8 mouse cellular contexts compared by ENCODE assay signal in genomic region chr8:70152537-70153257, GRCm38 (mm10). TPM values are rescaled to one million over a fixed set of nuclear protein-coding genes. Genes with fewer than 3 reads are reported as not detected.
A peak's percentile ranks its signal among the peaks of the same experiment; 100 is the strongest.
DNase-seq lines count a peak whose midpoint lies in the region; ATAC-seq lines count a peak whose summit lies in the region.

No protein-coding gene starts in this region.

- no peaks in the 10 kb centered on the region for H3K9me3 ChIP-seq in intestine, embryonic 16.5 days (ENCODE audit: control insufficient read depth, low read length)
- H3K9me3 ChIP-seq in liver, embryonic 13.5 days (replicated peaks): no peaks in the 10 kb centered on the region
- no peaks in the 10 kb centered on the region for H3K9me3 ChIP-seq in stomach, embryonic 16.5 days (replicated peaks; ENCODE audit: control insufficient read depth, low read length)

- H3K4me1 ChIP-seq in intestine, embryonic 16.5 days (ENCODE audit: control insufficient read depth, insufficient read depth, low read length): peaks cover 6% of the 10 kb centered on the region; the same call in 1 of the 2 replicates
- peaks cover 15% of the 10 kb centered on the region for H3K4me1 ChIP-seq in liver, embryonic 13.5 days (replicated peaks)
- no peaks in the 10 kb centered on the region; the same call in 1 of the 2 replicates for H3K4me1 ChIP-seq in stomach, embryonic 16.5 days (ENCODE audit: control insufficient read depth, insufficient read depth, low read length)

- H3K27me3 ChIP-seq in intestine, embryonic 16.5 days (replicated peaks; ENCODE audit: control insufficient read depth, insufficient read depth, low read length): 0 out of 2 replicates have a peak, but pooled peaks cover 5% of the 10 kb centered on the region
- H3K27me3 ChIP-seq in liver, embryonic 13.5 days: peaks cover 35% of the 10 kb centered on the region
- H3K27me3 ChIP-seq in stomach, embryonic 16.5 days (ENCODE audit: control insufficient read depth, insufficient read depth, low read length): no peaks in the 10 kb centered on the region

- peak overlapping the region; percentile 36 for H3K4me2 ChIP-seq in intestine, embryonic 16.5 days (ENCODE audit: low read depth, low read length)
- peak overlapping the region; percentile 51 for H3K4me2 ChIP-seq in liver, embryonic 13.5 days
- H3K4me2 ChIP-seq in stomach, embryonic 16.5 days (ENCODE audit: low read depth, low read length): peak overlapping the region; percentile 36

- no peak overlapping the region for H3K27ac ChIP-seq in intestine, embryonic 16.5 days (ENCODE audit: low read length)
- H3K27ac ChIP-seq in liver, embryonic 13.5 days: no peak overlapping the region
- H3K27ac ChIP-seq in stomach, embryonic 16.5 days (ENCODE audit: low read length): no peak overlapping the region

- WGBS in intestine, embryonic 16.5 days: 13% methylated on average over 21 of the region's 22 CpGs
- 13% methylated on average over 22 of the region's 22 CpGs for WGBS in liver, embryonic 13.5 days (ENCODE audit: insufficient replicate concordance)
- WGBS in stomach, embryonic 16.5 days: 14% methylated on average over 22 of the region's 22 CpGs

- DNase-seq in right cerebral cortex, adult 18-20 months: peak; percentile 55
- DNase-seq in right cerebral cortex, postnatal 36 days (ENCODE audit: low spot score in 2 of 2): no peak
- DNase-seq in embryo, embryonic 11 days: peak; percentile 91
- peak; percentile 96 for DNase-seq in heart, adult 11 months
- peak; percentile 82 for DNase-seq in liver, embryonic 13.5 days
- peak; percentile 72 for DNase-seq in naive thymus-derived CD4-positive, alpha-beta T cell, adult 2 months (ENCODE audit: low read depth)

- H3K9ac ChIP-seq in intestine, embryonic 16.5 days (ENCODE audit: low read depth, low read length): no peak overlapping the region
- H3K9ac ChIP-seq in liver, embryonic 13.5 days: peak overlapping the region; percentile 39; the same call in 1 of the 2 replicates
- H3K9ac ChIP-seq in stomach, embryonic 16.5 days (ENCODE audit: low read length): peak overlapping the region; percentile 31; the same call in 1 of the 2 replicates

- peak; percentile 97 for ATAC-seq in intestine, embryonic 16.5 days
- ATAC-seq in liver, embryonic 13.5 days (ENCODE audit: low read depth): peak; percentile 95
- ATAC-seq in stomach, embryonic 16.5 days (ENCODE audit: insufficient read depth, low FRiP score): peak; percentile 92

- no peaks in the 10 kb centered on the region for H3K36me3 ChIP-seq in intestine, embryonic 16.5 days (ENCODE audit: control insufficient read depth, insufficient read depth, low read length)
- no peaks in the 10 kb centered on the region for H3K36me3 ChIP-seq in liver, embryonic 13.5 days
- no peaks in the 10 kb centered on the region for H3K36me3 ChIP-seq in stomach, embryonic 16.5 days (ENCODE audit: control insufficient read depth, insufficient read depth, low read length)

- no peak overlapping the region for H3K4me3 ChIP-seq in intestine, embryonic 16.5 days (ENCODE audit: low read length)
- H3K4me3 ChIP-seq in liver, embryonic 13.5 days (replicated peaks): no peak overlapping the region; the same call in 1 of the 2 replicates
- H3K4me3 ChIP-seq in stomach, embryonic 16.5 days (replicated peaks; ENCODE audit: low read length): no peak overlapping the region; the same call in 1 of the 2 replicates

RNA-seq across cellular contexts. Expression of gene Mef2b, which starts 13.2 kb away (rescaled TPM):
- 0.11 and 0.23 TPM in 2 replicates for polyA plus RNA-seq in intestine, embryonic 16.5 days (2015; fragmentation: Nextera tagmentation; extraction: Ambion mirVana)
- 0.08 and 0.17 TPM in 2 replicates for polyA plus RNA-seq in liver, embryonic 13.5 days (2015; fragmentation: Nextera tagmentation; extraction: Ambion mirVana)
- 0.25 TPM in 2 replicates for polyA plus RNA-seq in stomach, embryonic 16.5 days (2015; fragmentation: Nextera tagmentation; extraction: Ambion mirVana)

RNA-seq across cellular contexts. Expression of gene Borcs8, which starts 13.4 kb away (rescaled TPM):
- polyA plus RNA-seq in intestine, embryonic 16.5 days (2015; fragmentation: Nextera tagmentation; extraction: Ambion mirVana): 38.4 and 42.4 TPM in 2 replicates
- polyA plus RNA-seq in liver, embryonic 13.5 days (2015; fragmentation: Nextera tagmentation; extraction: Ambion mirVana): 25.0 and 25.8 TPM in 2 replicates
- polyA plus RNA-seq in stomach, embryonic 16.5 days (2015; fragmentation: Nextera tagmentation; extraction: Ambion mirVana): 38.0 and 42.8 TPM in 2 replicates

RNA-seq across cellular contexts. Expression of gene Rfxank, which starts 13.7 kb away (rescaled TPM):
- polyA plus RNA-seq in intestine, embryonic 16.5 days (2015; fragmentation: Nextera tagmentation; extraction: Ambion mirVana): 12.6 and 15.3 TPM in 2 replicates
- polyA plus RNA-seq in liver, embryonic 13.5 days (2015; fragmentation: Nextera tagmentation; extraction: Ambion mirVana): 6.6 and 7.1 TPM in 2 replicates
- polyA plus RNA-seq in stomach, embryonic 16.5 days (2015; fragmentation: Nextera tagmentation; extraction: Ambion mirVana): 14.5 and 17.1 TPM in 2 replicates

RNA-seq across cellular contexts. Expression of gene Tmem161a, which starts 19.5 kb away (rescaled TPM):
- polyA plus RNA-seq in intestine, embryonic 16.5 days (2015; fragmentation: Nextera tagmentation; extraction: Ambion mirVana): 66.9 and 67.7 TPM in 2 replicates
- polyA plus RNA-seq in liver, embryonic 13.5 days (2015; fragmentation: Nextera tagmentation; extraction: Ambion mirVana): 27.8 and 31.4 TPM in 2 replicates
- 64.2 and 64.8 TPM in 2 replicates for polyA plus RNA-seq in stomach, embryonic 16.5 days (2015; fragmentation: Nextera tagmentation; extraction: Ambion mirVana)

RNA-seq across cellular contexts. Expression of gene Nr2c2ap, which starts 21.6 kb away (rescaled TPM):
- 50.7 and 51.7 TPM in 2 replicates for polyA plus RNA-seq in intestine, embryonic 16.5 days (2015; fragmentation: Nextera tagmentation; extraction: Ambion mirVana)
- 26.2 and 28.5 TPM in 2 replicates for polyA plus RNA-seq in liver, embryonic 13.5 days (2015; fragmentation: Nextera tagmentation; extraction: Ambion mirVana)
- polyA plus RNA-seq in stomach, embryonic 16.5 days (2015; fragmentation: Nextera tagmentation; extraction: Ambion mirVana): 35.7 and 37.1 TPM in 2 replicates

Comparison
In these comparisons a context has a peak if more than half of its experiments do, and no peak if none do; other contexts are left out.
1. DNase-seq: peak in right cerebral cortex, adult 18-20 months (single experiment), embryo, embryonic 11 days (single experiment), heart, adult 11 months (single experiment), liver, embryonic 13.5 days (single experiment) and naive thymus-derived CD4-positive, alpha-beta T cell, adult 2 months (single experiment); none in right cerebral cortex, postnatal 36 days (0 of 2).
2. Peak in every context shown above with its lines, with median percentiles within 50 percentile points of each other: ATAC-seq and H3K4me2 ChIP-seq.